Mouse (Mus musculus): ENCODE data around the gene Gapvd1. TPM values are rescaled to one million over a fixed set of nuclear protein-coding genes. Genes with fewer than 3 reads are reported as not detected.

Gene Gapvd1
- polyA plus RNA-seq, 1 experiment from 2014 or later: 78.5 TPM

DNA sequence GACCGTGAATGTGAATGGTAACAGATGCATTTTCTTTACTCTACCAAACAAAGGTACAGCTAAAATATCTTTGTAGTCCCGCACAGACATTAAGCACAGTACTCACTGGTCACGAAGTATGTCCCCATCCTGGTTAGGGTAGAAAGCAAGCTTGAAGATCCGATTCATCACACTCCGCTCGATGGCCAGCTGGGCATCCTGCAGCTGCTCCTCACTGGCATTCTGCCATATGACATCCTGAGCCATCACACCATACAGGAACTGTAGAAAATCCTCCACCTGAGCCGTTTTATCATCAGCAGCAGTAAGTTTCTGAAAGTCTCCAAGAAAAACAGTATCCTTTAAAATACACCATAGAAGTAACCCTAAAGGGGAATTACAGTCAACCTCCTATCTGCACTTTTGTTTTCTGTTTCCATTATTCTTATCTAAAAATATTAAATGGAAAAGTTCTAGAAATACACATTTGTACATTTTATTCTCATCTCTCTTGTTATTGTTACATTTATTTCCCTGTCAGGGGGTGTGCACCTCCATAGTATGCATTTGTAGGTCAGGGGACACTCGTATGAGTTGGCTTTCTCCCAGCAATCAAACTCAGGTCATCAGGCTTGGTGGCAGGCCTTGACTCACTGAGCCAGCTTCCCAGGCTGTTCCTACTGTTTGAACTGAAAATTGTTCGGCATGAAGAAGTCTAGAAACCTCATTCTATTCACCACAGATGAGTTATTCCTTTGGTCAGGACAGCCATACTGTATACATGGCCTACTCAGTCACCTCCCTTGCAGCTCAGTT lies 70.8 kb downstream of the Gapvd1 start:
- no peak overlapping the region for H3K4me3 ChIP-seq
- no peak overlapping the region for H3K4me2 ChIP-seq
- H3K9ac ChIP-seq: no peak overlapping the region
- H3K27ac ChIP-seq (ENCODE audit: poor library complexity, severe bottlenecking): no peak overlapping the region
- no peaks in the 10 kb centered on the region for H3K27me3 ChIP-seq (replicated peaks)
- WGBS: 93% methylated on average over 9 of the region's 9 CpGs
- H3K9me3 ChIP-seq (replicated peaks): no peaks in the 10 kb centered on the region
- H3K36me3 ChIP-seq: peaks cover 75% of the 10 kb centered on the region
- ATAC-seq (ENCODE audit: insufficient number of reproducible peaks, low FRiP score): no peak
- no peaks in the 10 kb centered on the region for H3K4me1 ChIP-seq (replicated peaks)

GRCm38 (mm10) chr2:34677976-34678375 lies 77.1 kb downstream of the Gapvd1 start:
- Histone ChIP-seq H3K4me3 (no peak overlapping the region), H3K27ac (ENCODE audit: poor library complexity, severe bottlenecking) (no peak overlapping the region), H3K4me1 (replicated peaks) (no peaks in the 10 kb centered on the region), H3K9me3 (replicated peaks) (no peaks in the 10 kb centered on the region), H3K4me2 (no peak overlapping the region), H3K9ac (no peak overlapping the region), H3K36me3 (peaks cover 62% of the 10 kb centered on the region), H3K27me3 (replicated peaks) (no peaks in the 10 kb centered on the region)
- WGBS: 89% methylated on average over 4 of the region's 4 CpGs
- ATAC-seq (ENCODE audit: insufficient number of reproducible peaks, low FRiP score): no peak

- Histone ChIP-seq H3K36me3 (peaks cover 53% of the 10 kb centered on the region), H3K4me1 (replicated peaks) (peaks cover 2% of the 10 kb centered on the region; the same call in 1 of the 2 replicates), H3K9ac (no peak overlapping the region), H3K27ac (ENCODE audit: poor library complexity, severe bottlenecking) (no peak overlapping the region), H3K9me3 (replicated peaks) (no peaks in the 10 kb centered on the region), H3K4me2 (no peak overlapping the region), H3K4me3 (no peak overlapping the region), H3K27me3 (replicated peaks) (no peaks in the 10 kb centered on the region)
- 95% methylated on average over 8 of the region's 8 CpGs for WGBS
- no peak for ATAC-seq (ENCODE audit: insufficient number of reproducible peaks, low FRiP score)
Measured at GRCm38 (mm10) chr2:34677061-34677460, 78.0 kb downstream of the Gapvd1 start.

DNA sequence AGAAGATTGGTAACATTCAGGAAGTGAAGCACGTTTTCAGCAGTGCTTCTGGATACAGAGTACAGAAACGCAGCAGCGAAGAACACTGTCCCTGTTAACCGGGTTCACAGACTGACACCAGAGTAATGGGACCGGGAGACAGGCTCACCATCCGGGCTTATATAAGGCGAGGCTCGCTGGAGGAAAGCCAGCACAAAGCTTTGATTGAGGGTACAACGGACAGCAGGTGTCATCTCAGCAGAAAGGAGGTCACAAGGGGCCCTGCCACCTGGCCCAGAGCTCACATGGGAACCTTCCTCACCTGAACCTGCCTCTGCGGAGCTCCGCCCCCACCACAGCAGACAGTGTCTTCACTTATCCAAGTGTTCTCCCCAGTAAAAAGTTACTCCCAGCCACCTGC lies 81.2 kb downstream of the Gapvd1 start:
- 86% methylated on average over 11 of the region's 11 CpGs for WGBS
- peaks cover 39% of the 10 kb centered on the region for H3K36me3 ChIP-seq
- ATAC-seq (ENCODE audit: insufficient number of reproducible peaks, low FRiP score): no peak

DNA sequence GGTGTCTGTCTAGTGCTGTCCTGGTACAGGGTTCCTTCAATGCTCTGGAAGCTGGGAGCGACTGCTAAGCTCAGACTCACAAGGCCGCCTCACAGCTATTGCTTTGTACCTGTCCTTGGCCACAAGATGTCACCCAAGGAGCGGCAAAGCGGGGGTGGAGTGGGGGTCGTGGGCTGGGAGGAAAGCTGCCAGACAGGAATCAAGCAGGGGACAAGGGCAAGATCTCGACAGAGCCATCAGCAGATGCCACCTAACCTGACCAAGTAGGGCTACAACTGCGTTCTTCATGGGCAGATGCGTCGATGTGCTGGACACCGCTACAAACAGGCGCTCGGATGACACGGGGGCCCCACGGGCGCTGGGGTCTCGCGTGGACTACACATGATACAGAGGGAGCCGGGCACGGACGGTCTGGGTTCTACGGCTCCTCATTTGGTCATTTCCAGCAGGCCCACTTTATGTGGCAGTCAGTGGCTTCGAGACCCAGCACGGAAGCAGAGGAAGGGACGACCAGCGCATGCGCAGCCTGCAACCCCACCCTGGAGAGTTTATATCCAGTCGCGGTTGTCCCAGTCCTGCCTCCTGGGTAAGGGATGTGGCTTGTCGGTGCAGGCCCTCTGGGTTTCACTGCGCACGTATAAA lies 83.5 kb downstream of the Gapvd1 start:
- Histone ChIP-seq H3K9me3 (replicated peaks) (no peaks in the 10 kb centered on the region), H3K4me3 (peak overlapping the region; percentile 60), H3K4me1 (replicated peaks) (peaks cover 32% of the 10 kb centered on the region), H3K4me2 (peak overlapping the region; percentile 92), H3K27ac (ENCODE audit: poor library complexity, severe bottlenecking) (peak overlapping the region; percentile 52; the same call in 1 of the 2 replicates), H3K9ac (peak overlapping the region; percentile 85), H3K36me3 (peaks cover 16% of the 10 kb centered on the region), H3K27me3 (replicated peaks) (0 out of 2 replicates have a peak, but pooled peaks cover 4% of the 10 kb centered on the region)
- 18% methylated on average over 31 of the region's 31 CpGs for WGBS
- peak; percentile 56 for ATAC-seq (ENCODE audit: insufficient number of reproducible peaks, low FRiP score)

More for the DNA sequence above, 81.2 kb downstream of the Gapvd1 start:
- Histone ChIP-seq H3K4me2 (no peak overlapping the region), H3K4me1 (replicated peaks) (peaks cover 24% of the 10 kb centered on the region), H3K9ac (no peak overlapping the region), H3K4me3 (no peak overlapping the region), H3K27ac (ENCODE audit: poor library complexity, severe bottlenecking) (no peak overlapping the region), H3K27me3 (replicated peaks) (0 out of 2 replicates have a peak, but pooled peaks cover 1% of the 10 kb centered on the region), H3K9me3 (replicated peaks) (no peaks in the 10 kb centered on the region)

DNA sequence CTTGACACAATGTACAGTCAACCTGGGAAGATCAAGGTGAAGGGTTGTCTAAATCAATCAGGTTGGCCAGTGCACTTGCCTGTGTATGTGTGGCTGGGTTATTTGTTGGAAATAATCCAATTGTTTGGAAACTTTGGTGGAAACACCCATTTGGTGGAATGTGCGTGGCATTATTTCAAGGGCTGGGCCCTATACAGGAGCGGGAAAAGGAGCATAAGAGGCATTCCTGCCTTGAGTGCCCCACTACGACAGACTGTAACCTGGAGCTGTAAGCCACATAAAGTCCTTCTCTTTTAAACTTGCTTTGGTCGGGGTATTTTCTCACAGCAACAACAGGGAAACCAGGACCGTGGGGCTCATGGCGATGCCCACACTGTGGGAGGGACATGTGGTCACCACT lies 84.6 kb downstream of the Gapvd1 start:
- H3K4me3 ChIP-seq: no peak overlapping the region
- 0 out of 2 replicates have a peak, but pooled peaks cover 4% of the 10 kb centered on the region for H3K27me3 ChIP-seq (replicated peaks)
- H3K4me2 ChIP-seq: no peak overlapping the region
- H3K27ac ChIP-seq (ENCODE audit: poor library complexity, severe bottlenecking): no peak overlapping the region
- H3K9me3 ChIP-seq (replicated peaks): no peaks in the 10 kb centered on the region
- peaks cover 7% of the 10 kb centered on the region for H3K36me3 ChIP-seq
- 74% methylated on average over 6 of the region's 6 CpGs for WGBS
- no peak for ATAC-seq (ENCODE audit: insufficient number of reproducible peaks, low FRiP score)
- H3K4me1 ChIP-seq (replicated peaks): peaks cover 32% of the 10 kb centered on the region
- no peak overlapping the region for H3K9ac ChIP-seq

- ATAC-seq (ENCODE audit: insufficient number of reproducible peaks, low FRiP score): no peak
- 24% methylated on average over 8 of the region's 8 CpGs for WGBS
- no peak overlapping the region for H3K4me3 ChIP-seq
Measured at GRCm38 (mm10) chr2:34669203-34669746, 85.8 kb downstream of the Gapvd1 start.

DNA sequence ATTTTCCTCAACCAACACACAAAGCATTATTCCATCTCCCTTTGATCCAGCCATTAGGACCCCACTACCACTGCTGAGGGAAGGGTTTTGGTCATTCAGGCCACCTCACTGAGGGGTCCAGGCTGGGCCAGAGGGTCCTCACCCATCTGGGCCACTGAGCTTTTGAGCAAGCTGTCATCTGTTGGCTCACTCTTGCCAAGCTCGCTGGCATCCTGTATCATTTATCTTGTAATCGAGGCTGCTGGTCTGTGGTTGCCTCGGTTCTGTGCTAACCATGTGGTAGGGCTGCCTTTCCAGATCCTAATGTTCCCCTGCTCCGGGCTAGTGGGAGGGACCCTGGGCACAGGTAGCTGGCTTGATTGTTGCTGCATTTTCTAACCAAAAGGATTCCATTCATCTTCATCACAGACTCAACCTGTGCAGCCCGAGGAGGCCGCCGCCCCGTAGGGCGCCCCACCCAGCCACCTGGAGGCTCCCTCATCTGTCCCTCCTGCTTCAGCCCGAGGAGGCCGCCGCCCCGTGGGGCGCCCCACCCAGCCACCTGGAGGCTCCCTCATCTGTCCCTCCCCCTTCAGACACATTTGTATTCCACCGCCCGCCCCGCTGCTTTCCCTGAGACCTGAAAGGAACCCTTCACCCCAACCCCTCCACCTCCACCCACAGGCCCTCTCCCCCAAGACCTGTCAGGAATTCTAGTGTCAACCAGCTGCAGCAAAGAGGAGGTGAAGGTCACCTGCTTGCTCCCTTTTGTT lies 86.4 kb downstream of the Gapvd1 start:
- H3K27ac ChIP-seq (ENCODE audit: poor library complexity, severe bottlenecking): peak overlapping the region; percentile 88
- H3K9ac ChIP-seq: 0 out of 2 replicates have a peak overlapping the region, but pooled peaks have one; percentile 13
- 36% methylated on average over 17 of the region's 17 CpGs for WGBS
- H3K4me1 ChIP-seq (replicated peaks): peaks cover 32% of the 10 kb centered on the region
- peak overlapping the region; percentile 54 for H3K4me2 ChIP-seq
- no peaks in the 10 kb centered on the region for H3K9me3 ChIP-seq (replicated peaks)
- no peak for ATAC-seq (ENCODE audit: insufficient number of reproducible peaks, low FRiP score)
- H3K4me3 ChIP-seq: peak overlapping the region; percentile 17
- H3K36me3 ChIP-seq: no peaks in the 10 kb centered on the region
- 0 out of 2 replicates have a peak, but pooled peaks cover 4% of the 10 kb centered on the region for H3K27me3 ChIP-seq (replicated peaks)

More at GRCm38 (mm10) chr2:34669203-34669746, 85.8 kb downstream of the Gapvd1 start:
- Histone ChIP-seq H3K4me2 (peak overlapping the region; percentile 54), H3K27ac (ENCODE audit: poor library complexity, severe bottlenecking) (peak overlapping the region; percentile 88), H3K4me1 (replicated peaks) (peaks cover 32% of the 10 kb centered on the region), H3K27me3 (replicated peaks) (0 out of 2 replicates have a peak, but pooled peaks cover 4% of the 10 kb centered on the region), H3K9me3 (replicated peaks) (no peaks in the 10 kb centered on the region), H3K36me3 (no peaks in the 10 kb centered on the region), H3K9ac (0 out of 2 replicates have a peak overlapping the region, but pooled peaks have one; percentile 13)

DNA sequence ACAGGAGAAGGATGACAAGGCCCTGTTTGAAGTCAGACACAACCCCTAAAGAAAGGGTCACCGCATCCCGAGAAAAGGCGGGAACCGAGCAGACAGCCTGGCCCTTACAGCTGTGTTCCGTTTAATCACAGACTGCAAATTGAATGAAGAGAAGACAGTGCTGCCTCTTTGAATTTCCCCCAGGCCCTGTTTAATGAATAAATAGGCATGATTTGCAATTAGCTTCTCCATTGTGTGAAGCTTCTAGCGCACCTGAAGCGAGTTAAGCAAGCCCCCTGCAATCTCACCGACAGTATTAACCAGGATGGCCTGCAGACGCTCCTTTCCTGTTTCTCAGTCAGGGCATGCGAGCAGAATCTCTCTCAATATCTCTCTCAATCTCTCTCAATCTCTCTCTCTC lies 87.2 kb downstream of the Gapvd1 start:
- Histone ChIP-seq H3K9me3 (replicated peaks) (no peaks in the 10 kb centered on the region), H3K36me3 (no peaks in the 10 kb centered on the region), H3K9ac (no peak overlapping the region), H3K4me1 (replicated peaks) (peaks cover 32% of the 10 kb centered on the region), H3K27ac (ENCODE audit: poor library complexity, severe bottlenecking) (no peak overlapping the region), H3K4me2 (no peak overlapping the region), H3K4me3 (no peak overlapping the region), H3K27me3 (replicated peaks) (0 out of 2 replicates have a peak, but pooled peaks cover 4% of the 10 kb centered on the region)
- WGBS: 48% methylated on average over 10 of the region's 10 CpGs
- ATAC-seq (ENCODE audit: insufficient number of reproducible peaks, low FRiP score): no peak

GRCm38 (mm10) chr2:34647410-34647809 lies 107.6 kb downstream of the Gapvd1 start:
- no peak overlapping the region for H3K4me2 ChIP-seq
- H3K4me3 ChIP-seq: no peak overlapping the region
- 78% methylated on average over 11 of the region's 11 CpGs for WGBS
- H3K36me3 ChIP-seq: no peaks in the 10 kb centered on the region
- H3K4me1 ChIP-seq (replicated peaks): peaks cover 9% of the 10 kb centered on the region
- ATAC-seq (ENCODE audit: insufficient number of reproducible peaks, low FRiP score): no peak
- no peak overlapping the region for H3K27ac ChIP-seq (ENCODE audit: poor library complexity, severe bottlenecking)
- no peak overlapping the region for H3K9ac ChIP-seq
- 0 out of 2 replicates have a peak, but pooled peaks cover 3% of the 10 kb centered on the region for H3K9me3 ChIP-seq (replicated peaks)
- no peaks in the 10 kb centered on the region for H3K27me3 ChIP-seq (replicated peaks)

All from heart, embryonic 12.5 days (tissue).